Mouse (Mus musculus): ENCODE measurements around the gene Gtpbp3. TPM values are rescaled to one million over a fixed set of nuclear protein-coding genes. Genes with fewer than 3 reads are reported as not detected.

The Gtpbp3 gene
- polyA plus RNA-seq, 1 experiment from 2014 or later, result 21.3 TPM

- H3K4me3 ChIP-seq, result peak overlapping the region; percentile 75
- peak; percentile 89 for DNase-seq (ENCODE audit: extremely low spot score, low spot score)
- no peaks in the 10 kb centered on the region for H3K9me3 ChIP-seq
- peaks cover 51% of the 10 kb centered on the region for H3K36me3 ChIP-seq (replicated peaks)
- H3K4me1 ChIP-seq, result peaks cover 47% of the 10 kb centered on the region
- WGBS, result under 1% methylated on average over 22 of the region's 22 CpGs
- H3K27ac ChIP-seq, result peak overlapping the region; percentile 95
- H3K27me3 ChIP-seq (ENCODE audit: poor library complexity, severe bottlenecking), result no peaks in the 10 kb centered on the region
Measured at GRCm38 (mm10) chr8:71488454-71488853, 551 bp downstream of the Gtpbp3 start.

- H3K9me3 ChIP-seq, result no peaks in the 10 kb centered on the region
- peaks cover 58% of the 10 kb centered on the region for H3K36me3 ChIP-seq (replicated peaks)
- H3K4me3 ChIP-seq, result peak overlapping the region; percentile 18; the same call in 1 of the 2 replicates
- peak; percentile 76 for DNase-seq (ENCODE audit: extremely low spot score, low spot score)
- peaks cover 49% of the 10 kb centered on the region for H3K4me1 ChIP-seq
- H3K27ac ChIP-seq, result peak overlapping the region; percentile 40; the same call in 1 of the 2 replicates
- H3K27me3 ChIP-seq (ENCODE audit: poor library complexity, severe bottlenecking), result no peaks in the 10 kb centered on the region
- WGBS, result 35% methylated on average over 16 of the region's 16 CpGs
Measured at GRCm38 (mm10) chr8:71495039-71495438, 7.1 kb downstream of the Gtpbp3 start.

- peaks cover 46% of the 10 kb centered on the region for H3K4me1 ChIP-seq
- 92% methylated on average over 5 of the region's 5 CpGs for WGBS
- no peaks in the 10 kb centered on the region for H3K9me3 ChIP-seq
- no peak overlapping the region for H3K4me3 ChIP-seq
- H3K27me3 ChIP-seq (ENCODE audit: poor library complexity, severe bottlenecking), result no peaks in the 10 kb centered on the region
- DNase-seq (ENCODE audit: extremely low spot score, low spot score), result no peak
- peak overlapping the region; percentile 26; the same call in 1 of the 2 replicates for H3K27ac ChIP-seq
- peaks cover 51% of the 10 kb centered on the region for H3K36me3 ChIP-seq (replicated peaks)
Measured at GRCm38 (mm10) chr8:71495811-71496210, 7.9 kb downstream of the Gtpbp3 start.

GRCm38 (mm10) chr8:71496481-71496880, 8.6 kb downstream of the Gtpbp3 start:
- peaks cover 46% of the 10 kb centered on the region for H3K4me1 ChIP-seq
- peak overlapping the region; percentile 26; the same call in 1 of the 2 replicates for H3K27ac ChIP-seq
- peaks cover 44% of the 10 kb centered on the region for H3K36me3 ChIP-seq (replicated peaks)
- WGBS, result 56% methylated on average over 11 of the region's 11 CpGs
- H3K9me3 ChIP-seq, result no peaks in the 10 kb centered on the region
- H3K4me3 ChIP-seq, result no peak overlapping the region
- DNase-seq (ENCODE audit: extremely low spot score, low spot score), result no peak
- no peaks in the 10 kb centered on the region for H3K27me3 ChIP-seq (ENCODE audit: poor library complexity, severe bottlenecking)

GRCm38 (mm10) chr8:71497077-71497645, 9.3 kb downstream of the Gtpbp3 start:
- Histone ChIP-seq H3K27ac (0 out of 2 replicates have a peak overlapping the region, but pooled peaks have one; percentile 26), H3K4me1 (peaks cover 46% of the 10 kb centered on the region), H3K27me3 (ENCODE audit: poor library complexity, severe bottlenecking) (no peaks in the 10 kb centered on the region), H3K9me3 (no peaks in the 10 kb centered on the region), H3K4me3 (no peak overlapping the region), H3K36me3 (replicated peaks) (peaks cover 37% of the 10 kb centered on the region)
- 84% methylated on average over 1 of the region's 1 CpGs for WGBS
- no peak for DNase-seq (ENCODE audit: extremely low spot score, low spot score)

GRCm38 (mm10) chr8:71497881-71498501, 10.1 kb downstream of the Gtpbp3 start:
- Histone ChIP-seq H3K4me3 (peak overlapping the region; percentile 14), H3K27me3 (ENCODE audit: poor library complexity, severe bottlenecking) (no peaks in the 10 kb centered on the region), H3K27ac (peak overlapping the region; percentile 72), H3K9me3 (no peaks in the 10 kb centered on the region), H3K4me1 (peaks cover 48% of the 10 kb centered on the region), H3K36me3 (replicated peaks) (peaks cover 29% of the 10 kb centered on the region)
- no peak for DNase-seq (ENCODE audit: extremely low spot score, low spot score)
- WGBS, result 26% methylated on average over 15 of the region's 15 CpGs

GRCm38 (mm10) chr8:71498816-71499690, 11.2 kb downstream of the Gtpbp3 start:
- H3K27ac ChIP-seq, result peak overlapping the region; percentile 72
- 43% methylated on average over 16 of the region's 16 CpGs for WGBS
- DNase-seq (ENCODE audit: extremely low spot score, low spot score), result no peak
- no peaks in the 10 kb centered on the region for H3K27me3 ChIP-seq (ENCODE audit: poor library complexity, severe bottlenecking)
- peak overlapping the region; percentile 8; the same call in 1 of the 2 replicates for H3K4me3 ChIP-seq
- H3K36me3 ChIP-seq (replicated peaks), result peaks cover 20% of the 10 kb centered on the region
- H3K4me1 ChIP-seq, result peaks cover 49% of the 10 kb centered on the region
- H3K9me3 ChIP-seq, result no peaks in the 10 kb centered on the region

GRCm38 (mm10) chr8:71504349-71504748, 16.4 kb downstream of the Gtpbp3 start:
- DNase-seq (ENCODE audit: extremely low spot score, low spot score), result no peak
- H3K4me3 ChIP-seq, result no peak overlapping the region
- 99% methylated on average over 4 of the region's 4 CpGs for WGBS
- H3K27me3 ChIP-seq (ENCODE audit: poor library complexity, severe bottlenecking), result peaks cover 50% of the 10 kb centered on the region
- H3K9me3 ChIP-seq, result no peaks in the 10 kb centered on the region
- peaks cover 27% of the 10 kb centered on the region for H3K4me1 ChIP-seq
- H3K27ac ChIP-seq, result no peak overlapping the region
- 0 out of 2 replicates have a peak, but pooled peaks cover 2% of the 10 kb centered on the region for H3K36me3 ChIP-seq (replicated peaks)

- H3K4me1 ChIP-seq, result peaks cover 25% of the 10 kb centered on the region
- H3K36me3 ChIP-seq (replicated peaks), result no peaks in the 10 kb centered on the region
- no peak for DNase-seq (ENCODE audit: extremely low spot score, low spot score)
- H3K9me3 ChIP-seq, result no peaks in the 10 kb centered on the region
- 95% methylated on average over 4 of the region's 4 CpGs for WGBS
- no peak overlapping the region for H3K27ac ChIP-seq
- H3K27me3 ChIP-seq (ENCODE audit: poor library complexity, severe bottlenecking), result peaks cover 60% of the 10 kb centered on the region
- H3K4me3 ChIP-seq, result no peak overlapping the region
Measured at GRCm38 (mm10) chr8:71505326-71505725, 17.4 kb downstream of the Gtpbp3 start.

- Histone ChIP-seq H3K4me1 (peaks cover 25% of the 10 kb centered on the region), H3K27ac (no peak overlapping the region), H3K36me3 (replicated peaks) (no peaks in the 10 kb centered on the region), H3K9me3 (no peaks in the 10 kb centered on the region), H3K27me3 (ENCODE audit: poor library complexity, severe bottlenecking) (peaks cover 66% of the 10 kb centered on the region), H3K4me3 (no peak overlapping the region)
- no peak for DNase-seq (ENCODE audit: extremely low spot score, low spot score)
- WGBS, result 91% methylated on average over 4 of the region's 4 CpGs
Measured at GRCm38 (mm10) chr8:71505979-71506378, 18.1 kb downstream of the Gtpbp3 start.

- no peaks in the 10 kb centered on the region for H3K36me3 ChIP-seq (replicated peaks)
- H3K27ac ChIP-seq, result peak overlapping the region; percentile 45
- peaks cover 75% of the 10 kb centered on the region for H3K27me3 ChIP-seq (ENCODE audit: poor library complexity, severe bottlenecking)
- H3K4me1 ChIP-seq, result peaks cover 32% of the 10 kb centered on the region
- under 1% methylated on average over 61 of the region's 61 CpGs for WGBS
- DNase-seq (ENCODE audit: extremely low spot score, low spot score), result peak; percentile 74
- peak overlapping the region; percentile 55 for H3K4me3 ChIP-seq
- H3K9me3 ChIP-seq, result no peaks in the 10 kb centered on the region
Measured at GRCm38 (mm10) chr8:71507589-71508104, 19.7 kb downstream of the Gtpbp3 start.

- 70% methylated on average over 2 of the region's 2 CpGs for WGBS
- peaks cover 29% of the 10 kb centered on the region for H3K4me1 ChIP-seq
Measured at GRCm38 (mm10) chr8:71509316-71509715, 21.4 kb downstream of the Gtpbp3 start.

More at GRCm38 (mm10) chr8:71509316-71509715, 21.4 kb downstream of the Gtpbp3 start:
- DNase-seq (ENCODE audit: extremely low spot score, low spot score), result no peak
- H3K27ac ChIP-seq, result no peak overlapping the region
- H3K4me3 ChIP-seq, result peak overlapping the region; percentile 23; the same call in 1 of the 2 replicates
- H3K27me3 ChIP-seq (ENCODE audit: poor library complexity, severe bottlenecking), result peaks cover 75% of the 10 kb centered on the region
- H3K9me3 ChIP-seq, result no peaks in the 10 kb centered on the region
- H3K36me3 ChIP-seq (replicated peaks), result no peaks in the 10 kb centered on the region
